11 mouse cellular contexts compared by ENCODE assay signal in the genomic region with DNA sequence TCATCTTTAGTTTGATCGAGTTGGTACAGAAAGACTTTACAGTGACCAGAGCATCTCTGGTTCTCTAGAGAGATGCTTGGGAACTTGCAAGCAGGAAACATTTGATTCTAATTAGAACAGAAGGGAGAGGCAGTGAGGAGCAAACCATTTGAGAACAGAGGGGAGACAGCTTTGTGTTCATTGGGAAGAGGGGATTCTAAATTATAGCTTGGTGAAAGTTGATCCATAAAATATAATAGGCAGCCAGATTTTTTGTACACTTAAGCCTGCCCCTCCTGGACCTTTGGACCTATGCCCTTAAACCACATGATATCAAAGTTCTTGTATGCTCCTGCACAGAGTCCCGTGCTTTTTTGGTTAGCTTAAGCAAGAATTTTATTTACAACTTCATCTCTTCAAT.
DNase-seq lines count a peak whose midpoint lies in the region; ATAC-seq and TF ChIP-seq lines count a peak whose summit lies in the region.
"Had no signal": no experiment of that assay in that cellular context is flagged by ENCODE, and none has a peak within 500 bp of the region (broad histone marks: within the 10 kb centered on the region; RNA-seq: fewer than 3 reads in every experiment).

No protein-coding gene starts in this region.

- no peak overlapping the region for H3K4me3 ChIP-seq in intestine, embryonic 15.5 days (replicated peaks)
- no peak overlapping the region for H3K4me3 ChIP-seq in intestine, postnatal 0 days (ENCODE audit: low read depth, low read length)
- no peak overlapping the region for H3K4me3 ChIP-seq in brown adipose tissue, adult 24 weeks (ENCODE audit: insufficient read depth, low read depth, low read length)
- H3K4me3 ChIP-seq in embryonic facial prominence, embryonic 13.5 days = no peak overlapping the region
- no peak overlapping the region for H3K4me3 ChIP-seq in limb, embryonic 15.5 days
- H3K4me3 ChIP-seq: megakaryocyte, embryonic 14.5 days had no signal

- TF ChIP-seq CTCF in intestine, postnatal 0 days (IDR thresholded peaks at IDR 0.05; ENCODE audit: low read depth) = no peak

- no peak overlapping the region for H3K9ac ChIP-seq in intestine, embryonic 15.5 days
- H3K9ac ChIP-seq in intestine, postnatal 0 days (ENCODE audit: low read depth, low read length) = no peak overlapping the region
- H3K9ac ChIP-seq in embryonic facial prominence, embryonic 13.5 days = no peak overlapping the region
- H3K9ac ChIP-seq in limb, embryonic 15.5 days = no peak overlapping the region

- 54% methylated on average over 2 of the region's 2 CpGs for WGBS in intestine, embryonic 15.5 days
- 43% methylated on average over 2 of the region's 2 CpGs for WGBS in intestine, postnatal 0 days
- 25% methylated on average over 2 of the region's 2 CpGs for WGBS in embryonic facial prominence, embryonic 13.5 days
- 26% methylated on average over 2 of the region's 2 CpGs for WGBS in limb, embryonic 15.5 days

- H3K27me3 ChIP-seq in intestine, embryonic 15.5 days (replicated peaks) = no peaks in the 10 kb centered on the region
- H3K27me3 ChIP-seq in intestine, postnatal 0 days (replicated peaks; ENCODE audit: control insufficient read depth, insufficient read depth, low read length) = no peaks in the 10 kb centered on the region
- no peaks in the 10 kb centered on the region for H3K27me3 ChIP-seq in embryonic facial prominence, embryonic 13.5 days
- H3K27me3 ChIP-seq in limb, embryonic 15.5 days = no peaks in the 10 kb centered on the region
- H3K27me3 ChIP-seq: megakaryocyte, embryonic 14.5 days had no signal

- no peaks in the 10 kb centered on the region for H3K36me3 ChIP-seq in intestine, embryonic 15.5 days
- no peaks in the 10 kb centered on the region for H3K36me3 ChIP-seq in intestine, postnatal 0 days (ENCODE audit: control insufficient read depth, insufficient read depth)
- H3K36me3 ChIP-seq in embryonic facial prominence, embryonic 13.5 days = no peaks in the 10 kb centered on the region
- H3K36me3 ChIP-seq in limb, embryonic 15.5 days = no peaks in the 10 kb centered on the region

- DNase-seq in lung, postnatal 25 days (ENCODE audit: low spot score) = no peak
- no peak for DNase-seq in thymus, postnatal 10 days (ENCODE audit: low spot score in 2 of 2)
- DNase-seq in ovary, postnatal 36 days (ENCODE audit: low spot score) = no peak
- DNase-seq: cerebellum, adult 11 months; liver had no signal

- no peaks in the 10 kb centered on the region for H3K9me3 ChIP-seq in intestine, embryonic 15.5 days
- H3K9me3 ChIP-seq in intestine, postnatal 0 days (ENCODE audit: control insufficient read depth) = no peaks in the 10 kb centered on the region
- H3K9me3 ChIP-seq in embryonic facial prominence, embryonic 13.5 days = no peaks in the 10 kb centered on the region
- no peaks in the 10 kb centered on the region for H3K9me3 ChIP-seq in limb, embryonic 15.5 days
- H3K9me3 ChIP-seq: megakaryocyte, embryonic 14.5 days had no signal

- H3K4me2 ChIP-seq in intestine, embryonic 15.5 days (replicated peaks) = no peak overlapping the region
- H3K4me2 ChIP-seq in intestine, postnatal 0 days (replicated peaks; ENCODE audit: low read depth) = no peak overlapping the region
- peak overlapping the region; percentile 22; the same call in 1 of the 2 replicates for H3K4me2 ChIP-seq in embryonic facial prominence, embryonic 13.5 days
- H3K4me2 ChIP-seq in limb, embryonic 15.5 days = 0 out of 2 replicates have a peak overlapping the region, but pooled peaks have one; percentile 10

- no peak for ATAC-seq in intestine, embryonic 15.5 days
- ATAC-seq in intestine, postnatal 0 days = no peak
- no peak for ATAC-seq in embryonic facial prominence, embryonic 13.5 days (ENCODE audit: insufficient number of reproducible peaks, insufficient read depth, low FRiP score, low TSS enrichment, low read depth)
- no peak for ATAC-seq in limb, embryonic 15.5 days (ENCODE audit: insufficient number of reproducible peaks, low FRiP score, low TSS enrichment, low read depth)

- H3K4me1 ChIP-seq in intestine, embryonic 15.5 days (replicated peaks) = peaks cover 19% of the 10 kb centered on the region
- H3K4me1 ChIP-seq in intestine, postnatal 0 days (replicated peaks; ENCODE audit: control insufficient read depth, insufficient read depth, low read length) = peaks cover 13% of the 10 kb centered on the region; the same call in 1 of the 2 replicates
- H3K4me1 ChIP-seq in brown adipose tissue, adult 24 weeks (ENCODE audit: control insufficient read depth, insufficient read depth, insufficient read length, low read length) = peaks cover 19% of the 10 kb centered on the region
- H3K4me1 ChIP-seq in embryonic facial prominence, embryonic 13.5 days = peaks cover 43% of the 10 kb centered on the region
- peaks cover 29% of the 10 kb centered on the region for H3K4me1 ChIP-seq in limb, embryonic 15.5 days

- 0 out of 2 replicates have a peak overlapping the region, but pooled peaks have one; percentile 13 for H3K27ac ChIP-seq in intestine, embryonic 15.5 days
- H3K27ac ChIP-seq in intestine, postnatal 0 days (ENCODE audit: low read depth, low read length) = no peak overlapping the region
- H3K27ac ChIP-seq in brown adipose tissue, adult 24 weeks (replicated peaks; ENCODE audit: low read depth, low read length) = peak overlapping the region; percentile 84
- peak overlapping the region; percentile 97 for H3K27ac ChIP-seq in embryonic facial prominence, embryonic 13.5 days
- peak overlapping the region; percentile 87 for H3K27ac ChIP-seq in limb, embryonic 15.5 days

Comparison
In these comparisons a context has a peak if more than half of its experiments do, and no peak if none do; other contexts are left out.
1. H3K4me2 ChIP-seq: peak in embryonic facial prominence, embryonic 13.5 days (single experiment) and limb, embryonic 15.5 days (single experiment); none in intestine, embryonic 15.5 days (single experiment) and intestine, postnatal 0 days (single experiment).